Mouse (Mus musculus): Measurements from ENCODE around the gene Dync1i1.

Dync1i1 gene

GRCm38 (mm10) chr6:5768576-5768975 lies 43.1 kb downstream of the Dync1i1 start:
- DNase-seq (ENCODE audit: inconsistent age in 2 of 2, low spot score in 1 of 2), result no peak

GRCm38 (mm10) chr6:5770283-5770682 lies 44.8 kb downstream of the Dync1i1 start:
- no peak for DNase-seq (ENCODE audit: inconsistent age in 2 of 2, low spot score in 1 of 2)

GRCm38 (mm10) chr6:5775461-5775860 lies 50.0 kb downstream of the Dync1i1 start:
- no peak for DNase-seq (ENCODE audit: inconsistent age in 2 of 2, low spot score in 1 of 2)

- DNase-seq (ENCODE audit: inconsistent age in 2 of 2, low spot score in 1 of 2), result no peak
Measured at GRCm38 (mm10) chr6:5781752-5782151, 56.3 kb downstream of the Dync1i1 start.

GRCm38 (mm10) chr6:5783830-5784229 lies 58.4 kb downstream of the Dync1i1 start:
- DNase-seq (ENCODE audit: inconsistent age in 2 of 2, low spot score in 1 of 2), result no peak

GRCm38 (mm10) chr6:5790607-5791006 lies 65.2 kb downstream of the Dync1i1 start:
- DNase-seq (ENCODE audit: inconsistent age in 2 of 2, low spot score in 1 of 2), result no peak

GRCm38 (mm10) chr6:5794106-5794753 lies 68.8 kb downstream of the Dync1i1 start:
- peak; percentile 59 to 93 for DNase-seq (ENCODE audit: inconsistent age in 2 of 2, low spot score in 1 of 2)

- no peak for DNase-seq (ENCODE audit: inconsistent age in 2 of 2, low spot score in 1 of 2)
Measured at GRCm38 (mm10) chr6:5795314-5795713, 69.9 kb downstream of the Dync1i1 start.

GRCm38 (mm10) chr6:5802124-5802839 lies 76.8 kb downstream of the Dync1i1 start:
- peak in 1 of 2 experiments; percentile 77 for DNase-seq (ENCODE audit: inconsistent age in 2 of 2, low spot score in 1 of 2)

GRCm38 (mm10) chr6:5802840-5803491 lies 77.5 kb downstream of the Dync1i1 start:
- no peak for DNase-seq (ENCODE audit: inconsistent age in 2 of 2, low spot score in 1 of 2)

- DNase-seq (ENCODE audit: inconsistent age in 2 of 2, low spot score in 1 of 2), result no peak
Measured at GRCm38 (mm10) chr6:5808008-5808421, 82.6 kb downstream of the Dync1i1 start.

- no peak for DNase-seq (ENCODE audit: inconsistent age in 2 of 2, low spot score in 1 of 2)
Measured at GRCm38 (mm10) chr6:5812076-5812475, 86.6 kb downstream of the Dync1i1 start.

GRCm38 (mm10) chr6:5819674-5820073 lies 94.2 kb downstream of the Dync1i1 start:
- no peak for DNase-seq (ENCODE audit: inconsistent age in 2 of 2, low spot score in 1 of 2)

- DNase-seq (ENCODE audit: inconsistent age in 2 of 2, low spot score in 1 of 2), result peak in 1 of 2 experiments; percentile 44
Measured at GRCm38 (mm10) chr6:5825461-5825860, 100.0 kb downstream of the Dync1i1 start.

- DNase-seq (ENCODE audit: inconsistent age in 2 of 2, low spot score in 1 of 2), result peak in 1 of 2 experiments; percentile 43
Measured at GRCm38 (mm10) chr6:5827064-5827463, 101.6 kb downstream of the Dync1i1 start.

- DNase-seq (ENCODE audit: inconsistent age in 2 of 2, low spot score in 1 of 2), result no peak
Measured at GRCm38 (mm10) chr6:5828409-5828974, 103.1 kb downstream of the Dync1i1 start.

- no peak for DNase-seq (ENCODE audit: inconsistent age in 2 of 2, low spot score in 1 of 2)
Measured at GRCm38 (mm10) chr6:5829148-5829547, 103.7 kb downstream of the Dync1i1 start.

GRCm38 (mm10) chr6:5830717-5831116 lies 105.3 kb downstream of the Dync1i1 start:
- no peak for DNase-seq (ENCODE audit: inconsistent age in 2 of 2, low spot score in 1 of 2)

- no peak for DNase-seq (ENCODE audit: inconsistent age in 2 of 2, low spot score in 1 of 2)
Measured at GRCm38 (mm10) chr6:5831233-5831632, 105.8 kb downstream of the Dync1i1 start.

GRCm38 (mm10) chr6:5832838-5833237 lies 107.4 kb downstream of the Dync1i1 start:
- DNase-seq (ENCODE audit: inconsistent age in 2 of 2, low spot score in 1 of 2), result no peak

GRCm38 (mm10) chr6:5842466-5842865 lies 117.0 kb downstream of the Dync1i1 start:
- DNase-seq (ENCODE audit: inconsistent age in 2 of 2, low spot score in 1 of 2), result no peak

- DNase-seq (ENCODE audit: inconsistent age in 2 of 2, low spot score in 1 of 2), result no peak
Measured at GRCm38 (mm10) chr6:5846154-5846553, 120.7 kb downstream of the Dync1i1 start.
